Mouse (Mus musculus): ENCODE measurements around the gene Gm19935. TPM values are rescaled to one million over a fixed set of nuclear protein-coding genes. Genes with fewer than 3 reads are reported as not detected.

Gm19935 gene
- polyA plus RNA-seq, 1 experiment from 2014 or later: 0.18 TPM

DNA sequence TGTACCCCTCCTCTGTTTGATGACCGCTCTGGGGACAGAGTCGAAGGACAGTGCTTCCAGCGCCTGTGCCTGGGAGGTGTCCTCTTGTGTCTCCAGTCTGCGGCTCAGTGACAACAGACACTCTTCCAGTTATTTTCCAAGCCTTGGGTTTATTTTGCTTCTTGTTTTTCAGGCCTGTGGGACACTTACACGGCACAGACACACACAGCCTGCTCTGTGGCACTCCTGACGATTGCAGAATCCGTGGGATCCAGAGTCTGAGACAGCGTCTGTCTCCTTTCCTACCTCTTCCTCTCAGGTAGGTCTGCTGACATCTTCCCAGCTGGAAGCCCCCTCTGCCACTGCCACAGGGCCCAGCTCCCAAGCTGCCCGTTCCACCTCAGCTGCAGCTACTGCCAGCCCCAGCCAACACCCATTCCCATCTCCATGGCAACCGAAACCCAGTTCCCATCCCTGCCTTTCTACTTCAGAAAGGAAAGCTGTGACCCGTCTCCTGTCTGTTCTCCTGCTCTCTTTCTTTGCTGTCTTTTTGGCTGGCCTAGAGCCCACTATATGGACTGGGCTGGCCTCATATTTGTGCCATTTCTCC is 32.4 kb upstream of the Gm19935 start:
- Histone ChIP-seq H3K4me2 (ENCODE audit: low read depth, low read length) (no peak overlapping the region), H3K36me3 (ENCODE audit: control insufficient read depth, insufficient read depth, low read length) (no peaks in the 10 kb centered on the region), H3K27ac (ENCODE audit: low read length) (no peak overlapping the region), H3K9me3 (replicated peaks; ENCODE audit: control insufficient read depth, low read length) (no peaks in the 10 kb centered on the region), H3K27me3 (ENCODE audit: control insufficient read depth, insufficient read depth, low read length) (no peaks in the 10 kb centered on the region), H3K4me1 (ENCODE audit: control insufficient read depth, insufficient read depth, low read length) (peaks cover 10% of the 10 kb centered on the region), H3K4me3 (replicated peaks; ENCODE audit: low read length) (no peak overlapping the region), H3K9ac (ENCODE audit: low read length) (0 out of 2 replicates have a peak overlapping the region, but pooled peaks have one; percentile 1)
- WGBS: 65% methylated on average over 11 of the region's 11 CpGs
- no peak for ATAC-seq (ENCODE audit: insufficient read depth, low FRiP score)

DNA sequence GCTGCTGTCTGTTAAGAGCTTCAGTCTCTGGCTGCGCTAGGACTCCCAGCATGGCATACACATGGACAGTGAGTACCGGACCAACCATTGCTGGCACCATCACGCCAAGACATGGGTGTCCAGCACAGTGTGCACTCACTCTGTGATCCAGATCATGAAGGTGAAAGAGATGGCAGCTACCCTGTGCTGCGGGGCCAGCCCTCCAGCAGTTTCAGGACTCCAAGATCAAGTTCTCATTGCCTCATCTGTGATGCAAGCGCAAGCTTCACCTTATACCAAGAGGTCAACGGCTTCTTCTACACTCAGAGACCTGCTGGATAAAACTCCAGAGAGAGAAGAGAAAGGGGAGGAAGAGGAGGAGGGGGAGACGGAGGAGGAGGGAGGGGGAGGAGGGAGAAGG is 30.8 kb upstream of the Gm19935 start:
- H3K4me3 ChIP-seq (replicated peaks; ENCODE audit: low read length): no peak overlapping the region
- no peaks in the 10 kb centered on the region for H3K27me3 ChIP-seq (ENCODE audit: control insufficient read depth, insufficient read depth, low read length)
- no peak for ATAC-seq (ENCODE audit: insufficient read depth, low FRiP score)
- H3K9ac ChIP-seq (ENCODE audit: low read length): no peak overlapping the region
- no peak overlapping the region for H3K4me2 ChIP-seq (ENCODE audit: low read depth, low read length)
- H3K9me3 ChIP-seq (replicated peaks; ENCODE audit: control insufficient read depth, low read length): no peaks in the 10 kb centered on the region
- 85% methylated on average over 7 of the region's 7 CpGs for WGBS
- no peaks in the 10 kb centered on the region for H3K36me3 ChIP-seq (ENCODE audit: control insufficient read depth, insufficient read depth, low read length)
- H3K4me1 ChIP-seq (ENCODE audit: control insufficient read depth, insufficient read depth, low read length): peaks cover 4% of the 10 kb centered on the region; the same call in 1 of the 2 replicates
- H3K27ac ChIP-seq (ENCODE audit: low read length): no peak overlapping the region

DNA sequence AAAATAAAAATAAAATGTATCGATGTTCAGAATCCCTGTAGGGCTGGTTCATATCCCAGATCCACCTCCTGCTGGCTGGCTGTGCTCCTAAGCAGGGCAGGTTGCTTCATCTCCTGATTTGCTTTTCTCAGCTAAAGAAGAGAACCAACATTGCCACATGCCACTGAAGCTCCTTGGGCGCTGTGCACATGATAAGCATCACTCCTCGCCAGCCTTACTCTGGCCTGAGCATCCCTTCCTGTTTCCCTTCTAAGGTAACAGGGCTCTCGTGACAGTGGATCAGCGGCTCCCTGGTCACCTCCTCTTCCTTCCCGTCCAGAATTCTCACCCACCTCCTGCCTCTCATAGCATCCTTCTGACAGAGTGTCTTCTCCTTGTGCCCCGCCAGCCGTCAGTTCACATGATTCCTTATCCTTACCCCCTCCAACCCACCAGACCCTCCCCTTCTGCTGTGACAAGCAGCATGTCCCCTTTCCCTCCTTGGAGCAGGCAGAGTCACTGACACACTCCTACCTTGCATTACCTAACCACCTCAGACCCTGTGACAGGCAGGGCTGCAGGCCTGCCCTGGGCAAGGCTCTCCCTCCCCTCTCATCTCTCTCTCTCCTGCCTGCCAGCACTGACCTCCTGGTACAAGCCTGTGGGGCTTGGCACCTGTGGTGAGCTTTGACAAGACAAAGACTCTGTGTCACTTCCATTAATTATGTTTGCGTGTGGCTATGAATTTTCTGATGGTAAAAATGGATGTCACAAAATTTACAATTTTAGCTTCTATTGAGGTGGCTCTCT is 27.2 kb upstream of the Gm19935 start:
- Histone ChIP-seq H3K9ac (ENCODE audit: low read length) (no peak overlapping the region), H3K27me3 (ENCODE audit: control insufficient read depth, insufficient read depth, low read length) (no peaks in the 10 kb centered on the region), H3K4me3 (replicated peaks; ENCODE audit: low read length) (no peak overlapping the region), H3K36me3 (ENCODE audit: control insufficient read depth, insufficient read depth, low read length) (no peaks in the 10 kb centered on the region), H3K9me3 (replicated peaks; ENCODE audit: control insufficient read depth, low read length) (no peaks in the 10 kb centered on the region), H3K4me1 (ENCODE audit: control insufficient read depth, insufficient read depth, low read length) (peaks cover 15% of the 10 kb centered on the region), H3K4me2 (ENCODE audit: low read depth, low read length) (no peak overlapping the region), H3K27ac (ENCODE audit: low read length) (no peak overlapping the region)
- 80% methylated on average over 9 of the region's 9 CpGs for WGBS
- ATAC-seq (ENCODE audit: insufficient read depth, low FRiP score): no peak

GRCm38 (mm10) chr8:90843127-90843526 is 25.9 kb upstream of the Gm19935 start:
- 81% methylated on average over 6 of the region's 6 CpGs for WGBS
- H3K9me3 ChIP-seq (replicated peaks; ENCODE audit: control insufficient read depth, low read length): no peaks in the 10 kb centered on the region
- H3K36me3 ChIP-seq (ENCODE audit: control insufficient read depth, insufficient read depth, low read length): no peaks in the 10 kb centered on the region
- H3K4me2 ChIP-seq (ENCODE audit: low read depth, low read length): no peak overlapping the region
- H3K27me3 ChIP-seq (ENCODE audit: control insufficient read depth, insufficient read depth, low read length): no peaks in the 10 kb centered on the region
- H3K27ac ChIP-seq (ENCODE audit: low read length): peak overlapping the region; percentile 15; the same call in 1 of the 2 replicates
- H3K4me1 ChIP-seq (ENCODE audit: control insufficient read depth, insufficient read depth, low read length): peaks cover 15% of the 10 kb centered on the region
- H3K9ac ChIP-seq (ENCODE audit: low read length): 0 out of 2 replicates have a peak overlapping the region, but pooled peaks have one; percentile 39
- ATAC-seq (ENCODE audit: insufficient read depth, low FRiP score): no peak
- H3K4me3 ChIP-seq (replicated peaks; ENCODE audit: low read length): no peak overlapping the region

GRCm38 (mm10) chr8:90841321-90841720 is 24.1 kb upstream of the Gm19935 start:
- Histone ChIP-seq H3K27me3 (ENCODE audit: control insufficient read depth, insufficient read depth, low read length) (no peaks in the 10 kb centered on the region), H3K9me3 (replicated peaks; ENCODE audit: control insufficient read depth, low read length) (no peaks in the 10 kb centered on the region), H3K36me3 (ENCODE audit: control insufficient read depth, insufficient read depth, low read length) (no peaks in the 10 kb centered on the region), H3K4me1 (ENCODE audit: control insufficient read depth, insufficient read depth, low read length) (peaks cover 15% of the 10 kb centered on the region), H3K4me2 (ENCODE audit: low read depth, low read length) (no peak overlapping the region), H3K9ac (ENCODE audit: low read length) (no peak overlapping the region), H3K4me3 (replicated peaks; ENCODE audit: low read length) (no peak overlapping the region), H3K27ac (ENCODE audit: low read length) (0 out of 2 replicates have a peak overlapping the region, but pooled peaks have one; percentile 6)
- WGBS: 69% methylated on average over 13 of the region's 13 CpGs
- ATAC-seq (ENCODE audit: insufficient read depth, low FRiP score): no peak

GRCm38 (mm10) chr8:90839725-90840714 is 22.8 kb upstream of the Gm19935 start:
- Histone ChIP-seq H3K4me1 (ENCODE audit: control insufficient read depth, insufficient read depth, low read length) (peaks cover 15% of the 10 kb centered on the region), H3K27me3 (ENCODE audit: control insufficient read depth, insufficient read depth, low read length) (no peaks in the 10 kb centered on the region), H3K4me2 (ENCODE audit: low read depth, low read length) (no peak overlapping the region), H3K9me3 (replicated peaks; ENCODE audit: control insufficient read depth, low read length) (no peaks in the 10 kb centered on the region), H3K27ac (ENCODE audit: low read length) (peak overlapping the region; percentile 83), H3K4me3 (replicated peaks; ENCODE audit: low read length) (no peak overlapping the region; the same call in 1 of the 2 replicates), H3K9ac (ENCODE audit: low read length) (no peak overlapping the region), H3K36me3 (ENCODE audit: control insufficient read depth, insufficient read depth, low read length) (no peaks in the 10 kb centered on the region)
- peak; percentile 37; the same call in 1 of the 2 replicates for ATAC-seq (ENCODE audit: insufficient read depth, low FRiP score)
- WGBS: 56% methylated on average over 11 of the region's 11 CpGs

DNA sequence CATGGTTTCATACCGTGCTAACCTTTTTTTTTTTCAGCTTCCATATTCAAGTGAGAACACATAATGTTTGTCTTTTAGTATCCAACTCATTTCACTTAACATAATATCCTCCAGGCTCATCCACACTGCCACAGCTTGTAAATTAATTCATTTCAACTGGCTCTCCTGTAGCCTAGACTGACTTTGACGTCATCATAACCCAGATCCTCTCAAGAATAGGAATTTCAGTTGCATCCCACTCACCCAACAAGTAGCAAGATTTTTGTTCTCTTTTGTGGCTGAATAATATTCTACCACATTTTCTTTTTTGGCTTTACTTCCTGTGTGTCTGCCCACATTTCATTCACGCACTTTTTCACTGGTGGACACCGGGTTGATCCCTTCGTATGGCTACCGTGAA is 20.2 kb upstream of the Gm19935 start:
- no peaks in the 10 kb centered on the region for H3K27me3 ChIP-seq (ENCODE audit: control insufficient read depth, insufficient read depth, low read length)
- H3K27ac ChIP-seq (ENCODE audit: low read length): no peak overlapping the region
- 88% methylated on average over 6 of the region's 6 CpGs for WGBS
- H3K9me3 ChIP-seq (replicated peaks; ENCODE audit: control insufficient read depth, low read length): no peaks in the 10 kb centered on the region
- no peak overlapping the region for H3K9ac ChIP-seq (ENCODE audit: low read length)
- H3K4me1 ChIP-seq (ENCODE audit: control insufficient read depth, insufficient read depth, low read length): peaks cover 13% of the 10 kb centered on the region
- no peak overlapping the region for H3K4me3 ChIP-seq (replicated peaks; ENCODE audit: low read length)
- H3K36me3 ChIP-seq (ENCODE audit: control insufficient read depth, insufficient read depth, low read length): no peaks in the 10 kb centered on the region
- H3K4me2 ChIP-seq (ENCODE audit: low read depth, low read length): no peak overlapping the region
- ATAC-seq (ENCODE audit: insufficient read depth, low FRiP score): no peak

DNA sequence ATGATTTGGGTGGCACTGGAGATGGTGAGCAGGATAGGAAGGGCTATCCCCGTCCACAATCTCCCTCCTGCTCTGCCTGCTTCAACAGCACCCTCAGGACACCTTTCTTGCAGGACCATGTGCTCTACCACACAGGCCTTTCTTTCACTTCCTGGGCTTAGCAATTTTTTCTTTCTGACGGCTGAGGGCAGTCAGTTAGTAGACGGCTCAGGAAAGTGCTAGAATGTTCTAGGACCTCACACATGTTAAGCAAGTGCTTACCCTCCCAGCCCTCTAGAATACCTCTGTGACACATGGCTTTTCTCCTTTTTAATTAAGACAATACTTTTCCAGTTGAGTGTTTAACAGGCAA is 17.1 kb upstream of the Gm19935 start:
- no peaks in the 10 kb centered on the region for H3K36me3 ChIP-seq (ENCODE audit: control insufficient read depth, insufficient read depth, low read length)

More for the DNA sequence above, 17.1 kb upstream of the Gm19935 start:
- H3K9me3 ChIP-seq (replicated peaks; ENCODE audit: control insufficient read depth, low read length): no peaks in the 10 kb centered on the region
- no peak overlapping the region for H3K9ac ChIP-seq (ENCODE audit: low read length)
- H3K4me3 ChIP-seq (replicated peaks; ENCODE audit: low read length): no peak overlapping the region
- H3K4me2 ChIP-seq (ENCODE audit: low read depth, low read length): no peak overlapping the region
- H3K27me3 ChIP-seq (ENCODE audit: control insufficient read depth, insufficient read depth, low read length): no peaks in the 10 kb centered on the region
- 75% methylated on average over 3 of the region's 3 CpGs for WGBS
- H3K27ac ChIP-seq (ENCODE audit: low read length): no peak overlapping the region
- ATAC-seq (ENCODE audit: insufficient read depth, low FRiP score): no peak
- peaks cover 12% of the 10 kb centered on the region for H3K4me1 ChIP-seq (ENCODE audit: control insufficient read depth, insufficient read depth, low read length)
